ENCODE assay signal across 8 mouse cellular contexts in genomic region chr15:103176874-103177421, GRCm38 (mm10). TPM values are rescaled to one million over a fixed set of nuclear protein-coding genes. Genes with fewer than 3 reads are reported as not detected.
DNase-seq lines count a peak whose midpoint lies in the region; ATAC-seq and TF ChIP-seq lines count a peak whose summit lies in the region.

No protein-coding gene starts in this region.

- peak; percentile 99 for TF ChIP-seq CTCF in cerebellum, adult 2 months (IDR thresholded peaks at IDR 0.05; ENCODE audit: borderline replicate concordance, insufficient read depth, low read depth, low read length)
- TF ChIP-seq CTCF in lung, embryonic 14.5 days (IDR thresholded peaks at IDR 0.05; ENCODE audit: low read depth), result peak; percentile 99

- H3K36me3 ChIP-seq in ES-E14 (ENCODE audit: control insufficient read depth, insufficient read depth, low read length, poor library complexity, severe bottlenecking), result no peaks in the 10 kb centered on the region
- no peaks in the 10 kb centered on the region for H3K36me3 ChIP-seq in lung, embryonic 14.5 days (ENCODE audit: insufficient read depth)

- peak overlapping the region; percentile 38 for H3K4me2 ChIP-seq in lung, embryonic 14.5 days

- H3K27ac ChIP-seq in ES-E14 (ENCODE audit: insufficient read depth, low read depth, low read length, poor library complexity, severe bottlenecking), result no peak overlapping the region
- H3K27ac ChIP-seq in cerebellum, adult 2 months (ENCODE audit: insufficient read depth, low read length), result no peak overlapping the region
- H3K27ac ChIP-seq in lung, embryonic 14.5 days (ENCODE audit: low read depth), result no peak overlapping the region

- peaks cover 0 to 9% of the 10 kb centered on the region in 2 experiments; a peak in 1 of 4 replicates for H3K4me1 ChIP-seq in ES-E14 (ENCODE audit: control insufficient read depth in 2 of 2, insufficient read depth in 2 of 2, low read length in 2 of 2, poor library complexity in 1 of 2)
- H3K4me1 ChIP-seq in cerebellum, adult 2 months (ENCODE audit: control insufficient read depth, insufficient read depth, low read length), result peaks cover 2% of the 10 kb centered on the region; the same call in 1 of the 2 replicates
- no peaks in the 10 kb centered on the region for H3K4me1 ChIP-seq in lung, embryonic 14.5 days (ENCODE audit: insufficient read depth)

- H3K9ac ChIP-seq in ES-E14 (ENCODE audit: insufficient read depth, low read depth, low read length, poor library complexity, severe bottlenecking), result no peak overlapping the region
- no peak overlapping the region for H3K9ac ChIP-seq in lung, embryonic 14.5 days

- no peaks in the 10 kb centered on the region for H3K9me3 ChIP-seq in ES-E14 (ENCODE audit: control insufficient read depth, insufficient read depth, low read depth, low read length)
- no peaks in the 10 kb centered on the region for H3K9me3 ChIP-seq in lung, embryonic 14.5 days (ENCODE audit: low read depth, low read length)

- 3% methylated on average over 18 of the region's 18 CpGs for WGBS in cerebellum, adult 2 months
- WGBS in lung, embryonic 14.5 days, result 1% methylated on average over 18 of the region's 18 CpGs

- peak; percentile 85 for ATAC-seq in frontal cortex, adult (ENCODE audit: low TSS enrichment)
- ATAC-seq in hematopoietic stem cell, adult 5-6 weeks (replicated peaks in 1 of 2; ENCODE audit: insufficient read depth in 1 of 2, low FRiP score in 2 of 2, low TSS enrichment in 1 of 2, low read depth in 1 of 2, poor library complexity in 2 of 2, severe bottlenecking in 2 of 2), result peak; percentile 65 to 75
- ATAC-seq in lung, embryonic 14.5 days (ENCODE audit: insufficient read depth), result peak; percentile 44
- ATAC-seq in neutrophil, adult 5-6 weeks (ENCODE audit: extremely low read depth, insufficient number of reproducible peaks, low FRiP score, poor library complexity, severe bottlenecking), result peak; percentile 69

- H3K4me3 ChIP-seq in ES-E14 (ENCODE audit: insufficient read depth in 1 of 2, low read depth in 1 of 2, low read length in 2 of 2, poor library complexity in 1 of 2, severe bottlenecking in 1 of 2), result no peak overlapping the region
- H3K4me3 ChIP-seq in cerebellum, adult 2 months (replicated peaks; ENCODE audit: insufficient read depth, low read depth, low read length), result peak overlapping the region; percentile 9
- H3K4me3 ChIP-seq in lung, embryonic 14.5 days (ENCODE audit: low read depth, low read length), result no peak overlapping the region

- peak; percentile 83 for DNase-seq in ES-E14 (ENCODE audit: low read depth, low spot score)
- peak; percentile 86 to 94 for DNase-seq in cerebellum, adult 2 months
- DNase-seq in layer of hippocampus, adult 8-10 months (ENCODE audit: low spot score in 2 of 2), result peak; percentile 69 to 92
- DNase-seq in lung, embryonic 14.5 days, result peak; percentile 92
- DNase-seq in testis, postnatal 14 days (ENCODE audit: low spot score), result peak; percentile 86

- no peaks in the 10 kb centered on the region; the same call in 1 of the 2 replicates for H3K27me3 ChIP-seq in cerebellum, adult 2 months (ENCODE audit: control insufficient read depth, insufficient read depth, low read length)
- peaks cover 74% of the 10 kb centered on the region for H3K27me3 ChIP-seq in lung, embryonic 14.5 days (ENCODE audit: insufficient read depth, low read length)

- no peak for TF ChIP-seq POLR2A in cerebellum, adult 2 months (IDR thresholded peaks at IDR 0.05; ENCODE audit: borderline replicate concordance, insufficient read depth, low read length)

- in situ Hi-C loops in ES-E14 (cut with MboI; ENCODE audit: low sequenced_read_pairs in 2 of 2, unreplicated experiment in 2 of 2), result loop anchor here in 1 of 2 experiments (10.0 kb wide), 2 partner anchors 162 to 192 kb away; partner anchors contain the start of gene Hoxc4

TF ChIP-seq in ES-E14, 5 proteins besides CTCF, POLR2A, EP300 and RAD21:
- TF ChIP-seq MAFK (IDR thresholded peaks at IDR 0.05; ENCODE audit: insufficient read depth, low read depth, low read length) (peak; percentile 68), HCFC1 (IDR thresholded peaks at IDR 0.05; ENCODE audit: borderline replicate concordance, insufficient read depth, low read length) (no peak), CHD2 (IDR thresholded peaks at IDR 0.05; ENCODE audit: low read depth, low read length) (no peak), ZC3H11A (IDR thresholded peaks at IDR 0.05; ENCODE audit: borderline replicate concordance, low read depth, low read length) (peak; percentile 74; the same call in 1 of the 2 replicates), ZNF384 (IDR thresholded peaks at IDR 0.05; ENCODE audit: low read depth, low read length) (0 out of 2 replicates have a peak, but pooled peaks have one; percentile 12)

RNA-seq across cellular contexts. Expression of gene Smug1, which starts 10.1 kb away (rescaled TPM):
- total RNA-seq in ES-E14 (2012; rRNA removed), result 7.1 and 10.6 TPM in 2 replicates
- 17.8 and 20.1 TPM in 2 replicates for polyA plus RNA-seq in cerebellum, adult 2 months (2012; rRNA removed)
- total RNA-seq in hematopoietic stem cell, adult 5-6 weeks (2017), result 3.7 and 6.1 TPM in 2 replicates
- total RNA-seq in layer of hippocampus, adult 8-10 months (2022), result 10 to 100 TPM; 13.2 to 21.6 (median 17.3) TPM
- 18.0 and 18.1 TPM in 2 replicates for polyA plus RNA-seq in lung, embryonic 14.5 days (2014; fragmentation: Nextera tagmentation; extraction: Ambion mirVana)
- 5.5 and 8.1 TPM in 2 replicates for total RNA-seq in neutrophil, adult 5-6 weeks (2017)
